Mouse (Mus musculus) ES-Bruce4 (cell line): ENCODE measurements at regions not wholly inside any gene's neighbourhood (a gene's known extent, or its start where the extent isn't known, plus 50 kb on each side); places are given as distances from the start of the nearest gene placed in this dataset.

Experiments
- CTCF ChIP-seq: IDR thresholded peaks from one replicate; pipeline ENCODE4 v1.8.1; 2011; ENCODE audit warnings: low read depth, low read length
- EP300 ChIP-seq: IDR thresholded peaks from 2 replicates; pipeline ENCODE4 v1.6.1; 2011; ENCODE audit warnings: low read depth, low read length; ENCODE audit not compliant: insufficient read depth
- POLR2A ChIP-seq: IDR thresholded peaks from one replicate; pipeline ENCODE4 v1.8.1; 2011; ENCODE audit warnings: low read length; ENCODE audit not compliant: insufficient read depth

- TF ChIP-seq CTCF (no peak), EP300 (peak; percentile 78), POLR2A (no peak)
Observed at GRCm38 (mm10) chr1:163163636-163164035, 78.2 kb upstream of the Mroh9 start.
